Mouse (Mus musculus) midbrain, embryonic 12.5 days (tissue): ENCODE results near the gene Maml3. TPM values are rescaled to one million over a fixed set of nuclear protein-coding genes. Genes with fewer than 3 reads are reported as not detected.

Experiments used
- ATAC-seq: fragments of 200-750 bp; cut with Nextera tagmentation; 2 replicates; pipeline ENCODE4 v1.8.0; 2017; ENCODE audit warnings: low read depth, moderate TSS enrichment, moderate library complexity; ENCODE audit not compliant: low FRiP score
- H3K27ac ChIP-seq: fragments of 300-500 bp; sonication (generic); replicated peaks from 2 replicates; pipeline ENCODE4 v1.5.1; 2016; ENCODE audit warnings: mild to moderate bottlenecking
- H3K27me3 ChIP-seq: fragments of 300-500 bp; sonication (generic); 2 replicates; pipeline ENCODE4 v1.6.1; 2016; ENCODE audit warnings: mild to moderate bottlenecking
- H3K36me3 ChIP-seq: fragments of 300-500 bp; sonication (generic); 2 replicates; pipeline ENCODE4 v1.6.1; 2016
- H3K4me1 ChIP-seq: fragments of 300-500 bp; sonication (generic); 2 replicates; pipeline ENCODE4 v1.6.1; 2016
- H3K4me2 ChIP-seq: fragments of 300-500 bp; sonication (generic); replicated peaks from 2 replicates; pipeline ENCODE4 v1.6.1; 2016; ENCODE audit warnings: mild to moderate bottlenecking, moderate library complexity
- H3K4me3 ChIP-seq: fragments of 300-500 bp; sonication (generic); 2 replicates; pipeline ENCODE4 v1.5.1; 2016; ENCODE audit warnings: mild to moderate bottlenecking
- H3K9ac ChIP-seq: fragments of 300-500 bp; sonication (generic); replicated peaks from 2 replicates; pipeline ENCODE4 v1.6.1; 2016; ENCODE audit warnings: mild to moderate bottlenecking, moderate library complexity
- H3K9me3 ChIP-seq: fragments of 300-500 bp; sonication (generic); 2 replicates; pipeline ENCODE4 v1.6.1; 2016; ENCODE audit warnings: mild to moderate bottlenecking
- WGBS: fragments of 180-500 bp; shearing (Covaris S2); methylation state at CpG from one replicate; pipeline ENCODE4 v1.1.7; 2016; 5-methylcytosine and 5-hydroxymethylcytosine counted together
- polyA plus RNA-seq: library from polyadenylated mRNA; unstranded; fragments of >200 nt; fragmentation: Nextera tagmentation; extraction: Ambion mirVana; gene quantifications from 2 replicates; pipeline ENCODE4 v1.2.1, GENCODE M21; 2016

Gene Maml3
- polyA plus RNA-seq, 1 experiment from 2014 or later: 8.2 TPM

DNA sequence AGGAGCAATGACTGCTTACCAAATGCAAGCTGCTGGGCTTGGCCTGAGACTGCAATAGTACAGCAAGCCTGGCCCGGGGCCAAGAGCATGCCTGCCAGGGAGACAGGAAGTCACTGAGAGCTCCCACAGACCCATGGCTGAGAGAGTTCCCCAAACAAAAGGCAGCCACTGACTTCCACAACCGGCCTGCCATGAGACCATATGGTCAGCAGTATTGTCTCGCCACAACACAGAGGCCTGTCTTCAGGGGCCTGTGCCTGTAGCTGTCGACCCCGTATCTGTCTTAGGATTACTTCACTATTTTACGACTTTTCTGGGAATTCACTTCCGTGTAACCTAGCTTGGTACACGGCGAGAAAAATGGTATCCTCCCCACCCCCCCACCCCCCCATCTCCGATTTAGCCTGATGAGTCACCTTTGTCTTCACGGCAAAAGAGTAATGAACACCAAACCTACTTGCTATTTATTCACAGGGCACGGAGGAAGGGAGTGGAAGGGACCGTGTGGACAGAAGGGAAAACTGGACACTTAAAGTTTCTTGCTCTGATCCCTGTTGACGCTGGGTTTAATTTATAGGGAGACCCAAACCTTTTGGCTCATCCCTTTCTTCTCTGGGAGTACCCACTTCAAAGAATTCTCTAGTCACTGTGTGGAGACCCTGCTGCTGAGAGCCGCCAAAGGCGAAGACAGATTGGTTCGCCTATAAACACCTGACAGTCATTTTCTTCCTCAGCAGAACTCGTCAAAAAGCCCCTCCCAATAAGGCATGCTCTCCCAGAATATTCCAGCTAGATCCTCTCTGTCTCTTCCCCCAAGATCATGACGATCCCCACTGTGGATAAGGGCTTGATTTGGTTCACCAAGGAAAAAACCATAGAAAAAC is 16.2 kb downstream of the Maml3 start:
- Histone ChIP-seq H3K27me3 (no peaks in the 10 kb centered on the region), H3K4me3 (no peak overlapping the region), H3K9me3 (no peaks in the 10 kb centered on the region), H3K4me1 (peaks cover 34% of the 10 kb centered on the region), H3K27ac (peak overlapping the region; percentile 83), H3K4me2 (peak overlapping the region; percentile 24), H3K36me3 (no peaks in the 10 kb centered on the region), H3K9ac (no peak overlapping the region; the same call in 1 of the 2 replicates)
- 26% methylated on average over 19 of the region's 19 CpGs for WGBS
- peak; percentile 89 for ATAC-seq

DNA sequence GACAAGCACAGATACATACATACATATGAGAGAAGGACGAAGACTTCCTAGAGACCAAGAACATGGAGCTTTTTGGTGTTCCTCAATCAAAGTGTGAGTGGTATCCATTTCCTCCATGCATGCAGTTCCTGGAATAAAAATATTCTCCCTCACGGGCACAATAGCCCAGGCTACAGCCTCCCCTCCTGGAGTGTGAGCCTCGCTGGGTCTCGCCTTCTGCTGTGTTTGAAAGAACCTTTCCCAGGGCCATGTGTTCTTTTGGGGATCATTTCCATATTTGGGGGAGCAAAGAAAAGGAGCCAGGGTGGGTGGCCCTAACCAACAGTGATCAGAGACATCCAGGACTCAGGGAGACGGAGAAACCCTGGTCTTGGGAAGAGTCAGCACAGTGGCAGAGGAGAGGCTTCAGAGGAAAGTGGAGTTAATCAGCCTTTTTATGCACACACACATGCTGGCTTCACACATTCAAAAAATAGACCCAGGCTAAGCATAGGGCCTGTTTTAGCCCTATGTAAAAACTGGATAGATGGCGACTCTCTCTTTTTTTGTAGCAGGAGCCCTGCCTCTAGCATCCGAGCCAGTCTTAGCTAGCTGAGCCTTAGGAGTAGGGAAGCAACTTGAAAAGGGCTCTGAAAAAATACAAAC is 17.1 kb downstream of the Maml3 start:
- H3K4me2 ChIP-seq: no peak overlapping the region
- no peaks in the 10 kb centered on the region for H3K36me3 ChIP-seq
- peak; percentile 10; the same call in 1 of the 2 replicates for ATAC-seq
- H3K27me3 ChIP-seq: no peaks in the 10 kb centered on the region
- H3K9me3 ChIP-seq: no peaks in the 10 kb centered on the region
- peaks cover 32% of the 10 kb centered on the region for H3K4me1 ChIP-seq
- H3K4me3 ChIP-seq: no peak overlapping the region
- H3K9ac ChIP-seq: peak overlapping the region; percentile 34; the same call in 1 of the 2 replicates
- peak overlapping the region; percentile 83 for H3K27ac ChIP-seq
- 52% methylated on average over 7 of the region's 7 CpGs for WGBS

DNA sequence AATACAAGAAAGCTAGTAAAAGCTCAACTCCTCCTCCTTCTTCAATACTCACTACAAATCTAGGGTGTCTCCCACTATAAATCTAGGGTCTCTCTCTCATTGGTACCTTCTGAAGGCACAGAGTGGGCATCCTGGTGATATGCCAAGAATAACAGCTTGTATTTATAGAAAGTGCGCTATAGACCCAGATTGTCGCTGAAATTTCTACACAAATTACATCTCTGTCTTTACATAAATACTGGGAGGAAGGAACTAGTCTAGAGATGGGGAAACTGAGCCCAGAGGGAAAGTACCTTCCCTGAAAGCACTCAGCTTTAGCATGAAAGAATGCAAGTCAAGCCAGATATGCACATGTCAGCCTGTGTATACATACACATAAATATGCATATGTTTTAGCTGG is 26.1 kb downstream of the Maml3 start:
- Histone ChIP-seq H3K4me3 (no peak overlapping the region), H3K27ac (no peak overlapping the region), H3K4me1 (peaks cover 8% of the 10 kb centered on the region; the same call in 1 of the 2 replicates), H3K36me3 (no peaks in the 10 kb centered on the region), H3K9ac (no peak overlapping the region), H3K4me2 (no peak overlapping the region), H3K27me3 (no peaks in the 10 kb centered on the region), H3K9me3 (no peaks in the 10 kb centered on the region)
- 93% methylated on average over 2 of the region's 2 CpGs for WGBS
- ATAC-seq: no peak

DNA sequence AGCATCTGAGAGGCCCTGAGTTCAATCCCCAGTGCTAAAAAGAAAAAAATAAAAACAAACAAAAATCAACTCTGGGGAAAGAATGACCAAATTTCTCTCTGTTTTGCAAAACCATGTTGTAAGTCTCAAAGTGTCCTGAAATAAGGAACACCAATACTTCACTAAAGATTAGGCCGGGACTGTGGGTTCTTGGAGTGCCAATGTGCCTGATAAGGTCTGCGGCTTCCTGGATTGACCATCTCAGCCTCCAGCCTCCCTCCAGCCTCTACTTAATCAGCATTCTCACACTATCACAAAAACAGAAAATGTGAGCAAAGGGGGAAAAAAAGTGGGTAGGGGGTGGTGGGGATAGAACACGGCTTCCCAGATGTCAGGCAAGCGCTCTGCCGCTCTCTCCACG is 30.9 kb downstream of the Maml3 start:
- Histone ChIP-seq H3K4me1 (peaks cover 52% of the 10 kb centered on the region), H3K9me3 (no peaks in the 10 kb centered on the region), H3K9ac (no peak overlapping the region), H3K27me3 (no peaks in the 10 kb centered on the region), H3K4me2 (no peak overlapping the region), H3K4me3 (no peak overlapping the region), H3K27ac (no peak overlapping the region), H3K36me3 (no peaks in the 10 kb centered on the region)
- ATAC-seq: no peak
- WGBS: 45% methylated on average over 6 of the region's 6 CpGs

DNA sequence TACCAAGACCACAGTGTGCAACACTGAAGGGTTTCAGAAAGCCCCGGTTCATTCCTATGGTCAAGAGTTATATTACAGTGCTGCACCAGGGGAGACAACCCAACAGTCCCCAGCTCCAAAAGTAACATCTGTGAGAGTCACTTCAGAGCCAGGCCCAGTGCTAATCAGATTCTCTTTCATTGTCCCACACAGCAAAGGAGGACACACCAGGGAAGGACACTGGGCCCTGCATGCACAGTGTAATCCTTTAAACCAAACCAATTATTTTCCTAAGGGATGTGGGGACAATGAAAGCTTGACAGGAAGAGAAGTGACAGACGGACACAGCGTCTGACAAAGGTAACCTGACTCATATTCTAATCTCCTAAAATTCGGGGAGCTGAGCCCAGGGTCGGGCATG is 32.9 kb downstream of the Maml3 start:
- no peak overlapping the region for H3K4me3 ChIP-seq
- H3K4me2 ChIP-seq: no peak overlapping the region
- no peak overlapping the region for H3K9ac ChIP-seq
- peak overlapping the region; percentile 40; the same call in 1 of the 2 replicates for H3K27ac ChIP-seq
- peaks cover 52% of the 10 kb centered on the region for H3K4me1 ChIP-seq
- ATAC-seq: peak; percentile 59
- WGBS: 7% methylated on average over 5 of the region's 5 CpGs
- H3K9me3 ChIP-seq: no peaks in the 10 kb centered on the region
- no peaks in the 10 kb centered on the region for H3K27me3 ChIP-seq
- H3K36me3 ChIP-seq: no peaks in the 10 kb centered on the region

DNA sequence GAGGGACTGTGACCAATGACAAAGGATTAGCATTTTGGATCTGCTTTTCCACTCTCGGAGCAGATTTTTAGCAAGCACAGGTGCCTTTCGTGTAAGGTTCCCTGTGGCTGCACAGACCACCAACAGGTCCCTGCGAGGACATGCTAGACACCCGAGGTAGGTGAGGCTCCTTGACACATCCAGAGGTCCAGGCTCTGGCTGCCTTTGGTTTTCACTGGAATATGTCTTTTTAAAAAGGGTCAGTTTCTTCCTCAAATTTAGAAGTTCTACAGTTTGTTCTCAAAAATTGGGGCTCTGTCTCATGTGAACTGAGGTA is 34.8 kb downstream of the Maml3 start:
- ATAC-seq: 0 out of 2 replicates have a peak, but pooled peaks have one; percentile 3
- Histone ChIP-seq H3K36me3 (no peaks in the 10 kb centered on the region), H3K4me1 (peaks cover 59% of the 10 kb centered on the region), H3K4me3 (peak overlapping the region; percentile 28), H3K4me2 (peak overlapping the region; percentile 55), H3K9me3 (no peaks in the 10 kb centered on the region), H3K27ac (peak overlapping the region; percentile 27), H3K27me3 (no peaks in the 10 kb centered on the region), H3K9ac (peak overlapping the region; percentile 17; the same call in 1 of the 2 replicates)
- WGBS: 2% methylated on average over 4 of the region's 4 CpGs

DNA sequence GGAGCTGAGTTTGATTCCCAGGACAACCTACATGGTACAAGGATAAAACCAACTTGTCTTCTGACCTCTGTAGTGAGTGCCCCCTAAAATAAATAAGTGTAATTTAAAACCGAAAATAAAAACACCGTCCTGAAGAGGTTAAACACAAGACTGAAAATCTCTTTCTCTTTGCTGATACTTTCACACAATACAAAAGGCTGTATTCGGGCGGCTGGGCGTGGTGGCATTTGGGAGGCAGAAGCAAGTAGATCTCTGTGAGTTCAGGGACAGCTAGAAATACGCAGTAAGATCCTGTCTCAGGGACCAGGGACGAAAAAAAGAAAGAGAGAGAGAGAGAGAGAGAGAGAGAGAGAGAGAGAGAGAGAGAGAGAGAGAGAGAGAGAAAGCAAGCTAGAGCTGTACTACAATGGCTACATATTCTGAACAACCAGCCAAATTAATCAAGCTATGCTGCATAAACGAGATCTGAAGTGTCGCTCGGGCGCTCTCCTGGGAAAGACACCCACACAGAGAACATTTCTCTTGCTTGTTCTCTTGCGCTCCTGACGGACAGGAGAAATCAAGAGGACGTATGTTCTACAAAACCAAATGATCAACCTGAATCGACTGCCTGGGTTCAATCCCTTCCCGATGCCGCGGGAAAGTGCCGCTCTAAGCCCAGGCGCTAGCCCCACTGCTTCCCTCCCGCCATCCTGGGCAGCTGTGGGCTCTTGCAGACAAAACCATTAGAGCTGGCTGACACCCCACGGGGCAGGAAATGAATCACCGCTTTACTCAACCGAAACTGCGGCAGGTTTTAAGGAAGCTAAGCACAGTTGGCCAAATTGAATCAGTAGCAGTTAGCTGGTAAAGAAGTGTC is 35.3 kb downstream of the Maml3 start:
- 0 out of 2 replicates have a peak, but pooled peaks have one; percentile 48 for ATAC-seq
- peak overlapping the region; percentile 17; the same call in 1 of the 2 replicates for H3K9ac ChIP-seq
- H3K4me1 ChIP-seq: peaks cover 59% of the 10 kb centered on the region
- H3K9me3 ChIP-seq: no peaks in the 10 kb centered on the region
- H3K27ac ChIP-seq: peak overlapping the region; percentile 27
- H3K36me3 ChIP-seq: no peaks in the 10 kb centered on the region
- WGBS: 5% methylated on average over 25 of the region's 25 CpGs
- H3K4me3 ChIP-seq: peak overlapping the region; percentile 28
- peak overlapping the region; percentile 55 for H3K4me2 ChIP-seq
- no peaks in the 10 kb centered on the region for H3K27me3 ChIP-seq

DNA sequence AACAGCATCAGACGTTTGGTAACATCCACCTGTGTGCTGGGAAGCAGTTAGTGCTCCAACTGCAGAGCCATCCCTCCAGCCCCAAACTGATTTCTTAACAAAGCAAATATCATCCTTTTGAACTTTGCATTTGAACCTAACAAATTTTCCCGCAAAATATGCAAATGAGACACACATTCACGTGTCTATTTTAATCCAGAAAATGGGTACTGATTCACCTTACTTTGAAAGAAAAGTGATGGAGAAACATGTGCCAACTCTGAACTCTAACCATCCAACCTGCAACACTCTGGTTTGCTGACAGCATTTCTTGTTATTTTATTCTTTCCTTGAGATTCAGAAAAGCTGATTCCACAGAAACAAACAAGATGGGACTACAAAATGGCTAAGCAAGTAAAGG is 36.0 kb downstream of the Maml3 start:
- no peak for ATAC-seq
- H3K27ac ChIP-seq: no peak overlapping the region
- no peaks in the 10 kb centered on the region for H3K9me3 ChIP-seq
- no peak overlapping the region for H3K9ac ChIP-seq
- H3K27me3 ChIP-seq: no peaks in the 10 kb centered on the region
- H3K4me1 ChIP-seq: peaks cover 56% of the 10 kb centered on the region
- no peak overlapping the region for H3K4me2 ChIP-seq
- H3K36me3 ChIP-seq: no peaks in the 10 kb centered on the region
- 57% methylated on average over 3 of the region's 3 CpGs for WGBS
- no peak overlapping the region for H3K4me3 ChIP-seq

DNA sequence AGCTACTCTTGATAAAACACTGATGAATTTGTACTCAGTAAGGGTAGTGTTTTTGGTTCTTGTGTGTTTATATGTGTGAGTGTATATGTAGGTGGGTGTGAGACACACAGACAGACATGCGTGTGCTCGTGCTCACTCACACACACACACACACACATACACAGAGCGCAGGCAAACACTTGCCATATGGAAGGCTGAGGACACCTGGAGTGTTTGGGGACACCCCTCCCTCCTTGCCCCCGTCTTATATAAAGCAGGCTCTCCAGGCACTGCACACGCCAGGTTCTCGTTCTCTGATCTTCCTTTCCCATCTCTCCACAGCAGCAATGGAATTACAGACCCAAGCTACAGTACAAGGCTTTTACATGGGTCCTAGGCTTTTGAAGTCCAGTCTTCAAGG is 37.7 kb downstream of the Maml3 start:
- no peak overlapping the region for H3K4me3 ChIP-seq
- ATAC-seq: no peak
- no peak overlapping the region for H3K4me2 ChIP-seq
- H3K9ac ChIP-seq: no peak overlapping the region
- no peaks in the 10 kb centered on the region for H3K36me3 ChIP-seq
- no peaks in the 10 kb centered on the region for H3K9me3 ChIP-seq
- H3K27me3 ChIP-seq: peaks cover 4% of the 10 kb centered on the region
- WGBS: 85% methylated on average over 6 of the region's 6 CpGs
- H3K27ac ChIP-seq: no peak overlapping the region
- H3K4me1 ChIP-seq: peaks cover 55% of the 10 kb centered on the region

DNA sequence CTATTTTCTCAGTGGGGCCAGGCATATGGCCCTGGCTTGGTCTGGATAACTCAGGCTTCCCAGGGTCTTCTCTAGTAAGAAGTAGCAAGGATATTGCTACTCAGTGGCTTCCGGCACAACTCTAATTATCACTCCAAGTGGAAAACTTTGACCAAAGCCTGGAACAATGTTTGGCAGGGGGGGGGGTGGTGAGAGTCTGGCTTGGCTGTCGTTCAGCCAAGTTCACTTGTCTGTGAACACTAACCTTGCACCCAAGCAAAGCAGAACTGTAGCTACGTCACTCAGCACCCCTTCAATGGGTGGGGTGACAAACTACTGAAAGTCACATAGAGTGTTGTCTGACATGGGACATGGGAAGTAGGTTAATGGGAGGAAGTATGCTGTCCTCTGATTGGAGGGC is 38.7 kb downstream of the Maml3 start:
- no peak for ATAC-seq
- H3K27ac ChIP-seq: no peak overlapping the region

DNA sequence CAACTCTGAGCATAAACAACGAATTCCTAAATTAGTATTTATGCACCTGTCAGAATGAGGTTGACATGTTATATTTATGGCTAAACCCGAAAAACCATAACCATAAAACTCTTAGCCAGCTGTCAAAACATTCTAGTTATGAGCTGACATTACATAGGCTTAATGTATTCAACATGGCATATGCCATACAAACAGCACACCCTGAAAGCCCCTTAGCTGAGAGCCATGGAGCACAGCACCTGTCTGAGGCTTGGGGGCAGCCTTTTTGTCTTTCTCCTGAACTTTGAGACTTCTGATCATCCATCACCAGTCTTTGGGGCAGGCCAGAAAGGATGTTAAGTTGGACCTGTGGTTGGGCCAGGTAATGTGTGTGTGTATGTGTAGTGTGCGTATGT is 41.6 kb downstream of the Maml3 start:
- Histone ChIP-seq H3K36me3 (no peaks in the 10 kb centered on the region), H3K9me3 (no peaks in the 10 kb centered on the region), H3K9ac (no peak overlapping the region), H3K4me2 (no peak overlapping the region), H3K27me3 (peaks cover 4% of the 10 kb centered on the region), H3K4me1 (peaks cover 36% of the 10 kb centered on the region), H3K27ac (no peak overlapping the region), H3K4me3 (no peak overlapping the region)
- 88% methylated on average over 3 of the region's 3 CpGs for WGBS
- no peak for ATAC-seq

More for the DNA sequence above, 38.7 kb downstream of the Maml3 start:
- no peak overlapping the region for H3K4me3 ChIP-seq
- H3K9ac ChIP-seq: no peak overlapping the region
- no peaks in the 10 kb centered on the region for H3K9me3 ChIP-seq
- 57% methylated on average over 3 of the region's 3 CpGs for WGBS
- H3K36me3 ChIP-seq: no peaks in the 10 kb centered on the region
- no peak overlapping the region for H3K4me2 ChIP-seq
- peaks cover 4% of the 10 kb centered on the region for H3K27me3 ChIP-seq
- peaks cover 54% of the 10 kb centered on the region for H3K4me1 ChIP-seq
